34 mouse cellular contexts compared by ENCODE assay signal in genomic region chr2:118371841-118372240, GRCm38 (mm10). TPM values are rescaled to one million over a fixed set of nuclear protein-coding genes. Genes with fewer than 3 reads are reported as not detected.
DNase-seq lines count a peak whose midpoint lies in the region; ATAC-seq and TF ChIP-seq lines count a peak whose summit lies in the region.
"Had no signal": no experiment of that assay in that cellular context is flagged by ENCODE, and none has a peak within 500 bp of the region (broad histone marks: within the 10 kb centered on the region; RNA-seq: fewer than 3 reads in every experiment).

No protein-coding gene starts in this region.

- H3K79me2 ChIP-seq in myocyte (ENCODE audit: control insufficient read depth, insufficient read depth) = no peaks in the 10 kb centered on the region

- H3K36me3 ChIP-seq in hindbrain, postnatal 0 days (ENCODE audit: insufficient read depth, low read length) = no peaks in the 10 kb centered on the region
- H3K36me3 ChIP-seq in hindbrain, embryonic 11.5 days (ENCODE audit: control insufficient read depth, insufficient read depth, low read length) = no peaks in the 10 kb centered on the region
- no peaks in the 10 kb centered on the region for H3K36me3 ChIP-seq in midbrain, embryonic 16.5 days (ENCODE audit: control insufficient read depth, insufficient read depth, low read length)
- no peaks in the 10 kb centered on the region for H3K36me3 ChIP-seq in midbrain, embryonic 14.5 days (ENCODE audit: control insufficient read depth, insufficient read depth, low read length)
- H3K36me3 ChIP-seq in myocyte (ENCODE audit: control insufficient read depth, insufficient read depth) = no peaks in the 10 kb centered on the region
- H3K36me3 ChIP-seq: embryonic facial prominence, embryonic 13.5 days; heart, embryonic 13.5 days; limb, embryonic 12.5 days; liver, embryonic 15.5 days; midbrain, embryonic 12.5 days; neural tube, embryonic 12.5 days had no signal

- H3K27me3 ChIP-seq in hindbrain, postnatal 0 days (ENCODE audit: insufficient read depth, low read length) = no peaks in the 10 kb centered on the region
- H3K27me3 ChIP-seq in hindbrain, embryonic 11.5 days (ENCODE audit: control insufficient read depth, insufficient read depth, low read length) = peaks cover 17% of the 10 kb centered on the region
- peaks cover 9% of the 10 kb centered on the region for H3K27me3 ChIP-seq in midbrain, embryonic 16.5 days (ENCODE audit: control insufficient read depth, insufficient read depth, low read depth, low read length)
- H3K27me3 ChIP-seq in midbrain, embryonic 14.5 days (ENCODE audit: control insufficient read depth, insufficient read depth, low read length) = peaks cover 18% of the 10 kb centered on the region
- H3K27me3 ChIP-seq in myocyte (ENCODE audit: control insufficient read depth, insufficient read depth, insufficient read length) = no peaks in the 10 kb centered on the region
- H3K27me3 ChIP-seq: CH12.LX, Patski had no signal

- no peak overlapping the region for H3K4me3 ChIP-seq in hindbrain, postnatal 0 days (ENCODE audit: low read length)
- H3K4me3 ChIP-seq in hindbrain, embryonic 11.5 days (ENCODE audit: low read depth, low read length) = no peak overlapping the region
- no peak overlapping the region; the same call in 1 of the 2 replicates for H3K4me3 ChIP-seq in midbrain, embryonic 16.5 days (ENCODE audit: low read depth, low read length)
- no peak overlapping the region for H3K4me3 ChIP-seq in midbrain, embryonic 14.5 days (replicated peaks; ENCODE audit: low read depth, low read length)
- peak overlapping the region; percentile 24 for H3K4me3 ChIP-seq in myocyte
- H3K4me3 ChIP-seq: erythroblast, embryonic 14.5 days had no signal

- TF ChIP-seq POLR2A in myocyte (IDR thresholded peaks at IDR 0.05; ENCODE audit: insufficient read length, low read depth) = no peak

- no peak overlapping the region for H3K27ac ChIP-seq in hindbrain, postnatal 0 days
- H3K27ac ChIP-seq in hindbrain, embryonic 11.5 days (ENCODE audit: low read depth, low read length) = no peak overlapping the region
- no peak overlapping the region for H3K27ac ChIP-seq in midbrain, embryonic 16.5 days (ENCODE audit: low read length)
- H3K27ac ChIP-seq in midbrain, embryonic 14.5 days (replicated peaks; ENCODE audit: low read depth, low read length) = no peak overlapping the region
- H3K27ac ChIP-seq: embryonic facial prominence, embryonic 13.5 days; forebrain, embryonic 13.5 days; gastrocnemius, adult 2 months; heart, adult 2 months; heart, embryonic 13.5 days; limb, embryonic 12.5 days; liver, embryonic 15.5 days; midbrain, embryonic 12.5 days; neural tube, embryonic 12.5 days had no signal

- no peaks in the 10 kb centered on the region for H3K9me3 ChIP-seq in hindbrain, postnatal 0 days (ENCODE audit: low read length)
- H3K9me3 ChIP-seq in hindbrain, embryonic 11.5 days (ENCODE audit: control insufficient read depth, low read length) = no peaks in the 10 kb centered on the region
- no peaks in the 10 kb centered on the region; the same call in 1 of the 2 replicates for H3K9me3 ChIP-seq in midbrain, embryonic 16.5 days (replicated peaks; ENCODE audit: control insufficient read depth, low read length, poor library complexity, severe bottlenecking)
- no peaks in the 10 kb centered on the region for H3K9me3 ChIP-seq in midbrain, embryonic 14.5 days (ENCODE audit: control insufficient read depth, low read length)
- H3K9me3 ChIP-seq: embryonic facial prominence, embryonic 13.5 days; forebrain, embryonic 13.5 days; heart, embryonic 13.5 days; limb, embryonic 12.5 days; liver, embryonic 15.5 days; midbrain, embryonic 12.5 days; neural tube, embryonic 12.5 days had no signal

- 53% methylated on average over 1 of the region's 1 CpGs for WGBS in hindbrain, postnatal 0 days
- 60% methylated on average over 1 of the region's 1 CpGs for WGBS in hindbrain, embryonic 11.5 days
- 29% methylated on average over 1 of the region's 1 CpGs for WGBS in midbrain, embryonic 16.5 days
- WGBS in midbrain, embryonic 14.5 days = 65% methylated on average over 1 of the region's 1 CpGs

- no peak for TF ChIP-seq CTCF in hindbrain, postnatal 0 days (IDR thresholded peaks at IDR 0.05; ENCODE audit: low read depth)

- no peak overlapping the region for H3ac ChIP-seq in myocyte (ENCODE audit: control insufficient read depth, insufficient read length)

- H3K9ac ChIP-seq in hindbrain, postnatal 0 days (replicated peaks; ENCODE audit: low read length) = no peak overlapping the region
- H3K9ac ChIP-seq in hindbrain, embryonic 11.5 days (ENCODE audit: low read depth, low read length) = no peak overlapping the region
- H3K9ac ChIP-seq in midbrain, embryonic 16.5 days (ENCODE audit: low read depth, low read length) = no peak overlapping the region
- no peak overlapping the region for H3K9ac ChIP-seq in midbrain, embryonic 14.5 days (replicated peaks; ENCODE audit: low read length)
- H3K9ac ChIP-seq: embryonic facial prominence, embryonic 13.5 days; heart, embryonic 13.5 days; limb, embryonic 12.5 days; liver, embryonic 15.5 days; lung, embryonic 14.5 days; midbrain, embryonic 12.5 days; neural tube, embryonic 12.5 days had no signal

- DNase-seq in hindbrain, postnatal 0 days (ENCODE audit: low spot score) = no peak
- no peak for DNase-seq in hindbrain, embryonic 11.5 days (ENCODE audit: low spot score)
- DNase-seq in midbrain, embryonic 14.5 days = no peak
- peak; percentile 67 for DNase-seq in NIH3T3 (ENCODE audit: low read depth)
- no peak for DNase-seq in retina, embryonic 14.5 days (ENCODE audit: low spot score)
- DNase-seq: adrenal gland, postnatal 10 days; cerebellum, adult 11-12 months; gastrocnemius, adult 2 months; heart, adult 2 months; heart, postnatal 10 days; kidney, adult 11 months; kidney, postnatal 10 days; layer of hippocampus, adult 9-11 months; lung, postnatal 36 days; retina, postnatal 1 day; right cerebral cortex, postnatal 14 days; thymus, postnatal 4 days had no signal

- no peaks in the 10 kb centered on the region for H3K4me1 ChIP-seq in hindbrain, postnatal 0 days (ENCODE audit: insufficient read depth, low read length)
- H3K4me1 ChIP-seq in hindbrain, embryonic 11.5 days (replicated peaks; ENCODE audit: control insufficient read depth, insufficient read depth, low read length) = peaks cover 7% of the 10 kb centered on the region; the same call in 1 of the 2 replicates
- peaks cover 6% of the 10 kb centered on the region; the same call in 1 of the 2 replicates for H3K4me1 ChIP-seq in midbrain, embryonic 16.5 days (ENCODE audit: control insufficient read depth, insufficient read depth, low read length)
- peaks cover 11% of the 10 kb centered on the region; the same call in 1 of the 2 replicates for H3K4me1 ChIP-seq in midbrain, embryonic 14.5 days (ENCODE audit: control insufficient read depth, insufficient read depth, low read length)

- no peak for ATAC-seq in hindbrain, postnatal 0 days
- no peak for ATAC-seq in hindbrain, embryonic 11.5 days (ENCODE audit: low FRiP score)
- ATAC-seq in midbrain, embryonic 16.5 days = no peak
- ATAC-seq in midbrain, embryonic 14.5 days (ENCODE audit: low FRiP score, low TSS enrichment) = no peak
- ATAC-seq: forebrain, embryonic 13.5 days; inflammation-experienced regulatory T-cells, adult 6 months; Patski had no signal

- peak overlapping the region; percentile 96 for H3K4me2 ChIP-seq in hindbrain, postnatal 0 days (ENCODE audit: low read depth, low read length)
- no peak overlapping the region for H3K4me2 ChIP-seq in hindbrain, embryonic 11.5 days (replicated peaks; ENCODE audit: low read depth, low read length)
- peak overlapping the region; percentile 26; the same call in 1 of the 2 replicates for H3K4me2 ChIP-seq in midbrain, embryonic 16.5 days (ENCODE audit: low read length)
- H3K4me2 ChIP-seq in midbrain, embryonic 14.5 days (ENCODE audit: low read length) = no peak overlapping the region
- peak overlapping the region; percentile 75 for H3K4me2 ChIP-seq in myocyte (ENCODE audit: low read depth)

TF ChIP-seq in myocyte, 11 proteins besides CTCF, POLR2A, EP300 and RAD21:
- TF ChIP-seq CEBPB (IDR thresholded peaks at IDR 0.05; ENCODE audit: insufficient read depth, poor library complexity, severe bottlenecking) (0 out of 2 replicates have a peak, but pooled peaks have one; percentile 28), REST (IDR thresholded peaks at IDR 0.05; ENCODE audit: insufficient read depth, insufficient read length) (no peak)
TF ChIP-seq in myocyte: peak in this region for 1.

RNA-seq across cellular contexts. Expression of gene Gpr176, which starts 1.4 kb away (rescaled TPM):
- 11.6 and 17.3 TPM in 2 replicates for total RNA-seq in hindbrain, postnatal 0 days (2014; rRNA removed)
- polyA plus RNA-seq in hindbrain, postnatal 0 days (2015; fragmentation: Nextera tagmentation; extraction: Ambion mirVana) = 6.7 and 8.4 TPM in 2 replicates
- 0.59 and 0.82 TPM in 2 replicates for polyA plus RNA-seq in hindbrain, embryonic 11.5 days (2014; fragmentation: Nextera tagmentation; extraction: Ambion mirVana)
- polyA plus RNA-seq in midbrain, embryonic 16.5 days (2015; fragmentation: Nextera tagmentation; extraction: Ambion mirVana) = 6.3 and 7.7 TPM in 2 replicates
- 4.1 and 4.7 TPM in 2 replicates for polyA plus RNA-seq in midbrain, embryonic 14.5 days (2014; fragmentation: Nextera tagmentation; extraction: Ambion mirVana)
- polyA plus RNA-seq in myocyte (2012; fragmentation: generic; extraction: Trizol) = 1.5 TPM
- total RNA-seq: CH12.LX; hematopoietic stem cell, adult 5-6 weeks; liver, adult 2 months; megakaryocyte, adult 5-6 weeks had no signal
- polyA plus RNA-seq: erythroblast, embryonic 14.5 days; liver, adult 2 months had no signal

RNA-seq across cellular contexts. Expression of gene Eif2ak4, which starts 16.6 kb away (rescaled TPM):
- 15.4 and 16.3 TPM in 2 replicates for total RNA-seq in hindbrain, postnatal 0 days (2014; rRNA removed)
- polyA plus RNA-seq in hindbrain, postnatal 0 days (2015; fragmentation: Nextera tagmentation; extraction: Ambion mirVana) = 7.1 and 7.2 TPM in 2 replicates
- polyA plus RNA-seq in hindbrain, embryonic 11.5 days (2014; fragmentation: Nextera tagmentation; extraction: Ambion mirVana) = 11.0 and 11.7 TPM in 2 replicates
- polyA plus RNA-seq in midbrain, embryonic 16.5 days (2015; fragmentation: Nextera tagmentation; extraction: Ambion mirVana) = 8.4 and 9.3 TPM in 2 replicates
- polyA plus RNA-seq in midbrain, embryonic 14.5 days (2014; fragmentation: Nextera tagmentation; extraction: Ambion mirVana) = 7.3 and 10.2 TPM in 2 replicates
- polyA plus RNA-seq in myocyte (2012; fragmentation: generic; extraction: Trizol) = 4.7 TPM

Comparison
In these comparisons a context has a peak if more than half of its experiments do, and no peak if none do; other contexts are left out.
1. H3K4me2 ChIP-seq: peak in hindbrain, postnatal 0 days (single experiment), midbrain, embryonic 16.5 days (single experiment) and myocyte (single experiment); none in hindbrain, embryonic 11.5 days (single experiment) and midbrain, embryonic 14.5 days (single experiment).